ENCODE assay signal across 7 mouse cellular contexts in genomic region chr5:123169284-123169683, GRCm38 (mm10). TPM values are rescaled to one million over a fixed set of nuclear protein-coding genes. Genes with fewer than 3 reads are reported as not detected.
DNase-seq lines count a peak whose midpoint lies in the region; ATAC-seq and TF ChIP-seq lines count a peak whose summit lies in the region.

Psmd9 (plus strand) TSS chr5:123169413.

- H3K9ac ChIP-seq in ES-Bruce4 (ENCODE audit: low read depth, poor library complexity, severe bottlenecking), result no peak within 1 kb of the TSS
- H3K9ac ChIP-seq in forebrain, embryonic 13.5 days, result no peak within 1 kb of the TSS
- no peak within 1 kb of the TSS for H3K9ac ChIP-seq in hindbrain, embryonic 11.5 days (ENCODE audit: low read depth, low read length)
- no peak within 1 kb of the TSS for H3K9ac ChIP-seq in liver, embryonic 12.5 days

- no peak within 1 kb of the TSS for H3ac ChIP-seq in C2C12 (ENCODE audit: control insufficient read depth, insufficient read length, low read depth)

- no peaks in the 10 kb centered on the region for H3K9me3 ChIP-seq in ES-Bruce4 (replicated peaks; ENCODE audit: control insufficient read depth, insufficient read depth, low read length, poor library complexity, severe bottlenecking)
- H3K9me3 ChIP-seq in forebrain, embryonic 13.5 days (replicated peaks), result no peaks in the 10 kb centered on the region
- H3K9me3 ChIP-seq in hindbrain, embryonic 11.5 days (ENCODE audit: control insufficient read depth, low read length), result no peaks in the 10 kb centered on the region
- no peaks in the 10 kb centered on the region for H3K9me3 ChIP-seq in liver, embryonic 12.5 days (replicated peaks)

- H3K27me3 ChIP-seq in C2C12 (ENCODE audit: control insufficient read depth, insufficient read depth, insufficient read length), result no peaks in the 10 kb centered on the region
- H3K27me3 ChIP-seq in ES-Bruce4 (ENCODE audit: control insufficient read depth, insufficient read depth, low read length, poor library complexity, severe bottlenecking), result no peaks in the 10 kb centered on the region
- no peaks in the 10 kb centered on the region for H3K27me3 ChIP-seq in forebrain, embryonic 13.5 days
- H3K27me3 ChIP-seq in hindbrain, embryonic 11.5 days (ENCODE audit: control insufficient read depth, insufficient read depth, low read length), result no peaks in the 10 kb centered on the region
- no peaks in the 10 kb centered on the region for H3K27me3 ChIP-seq in liver, embryonic 12.5 days (replicated peaks)

- ATAC-seq in forebrain, embryonic 13.5 days, result no peak
- no peak for ATAC-seq in hindbrain, embryonic 11.5 days (ENCODE audit: low FRiP score)
- no peak for ATAC-seq in liver, embryonic 12.5 days

- no peak for TF ChIP-seq CTCF in C2C12 (IDR thresholded peaks at IDR 0.05; ENCODE audit: control insufficient read depth, insufficient read depth, insufficient read length)
- TF ChIP-seq CTCF in ES-Bruce4 (IDR thresholded peaks at IDR 0.05; ENCODE audit: low read depth, low read length), result no peak

- no peak within 1 kb of the TSS for H3K4me2 ChIP-seq in forebrain, embryonic 13.5 days
- H3K4me2 ChIP-seq in hindbrain, embryonic 11.5 days (replicated peaks; ENCODE audit: low read depth, low read length), result no peak within 1 kb of the TSS
- H3K4me2 ChIP-seq in liver, embryonic 12.5 days, result no peak within 1 kb of the TSS

- H3K4me1 ChIP-seq in ES-Bruce4 (ENCODE audit: control insufficient read depth, insufficient read depth, low read length), result no peaks in the 10 kb centered on the region
- peaks cover 12% of the 10 kb centered on the region for H3K4me1 ChIP-seq in forebrain, embryonic 13.5 days
- H3K4me1 ChIP-seq in hindbrain, embryonic 11.5 days (replicated peaks; ENCODE audit: control insufficient read depth, insufficient read depth, low read length), result no peaks in the 10 kb centered on the region; the same call in 1 of the 2 replicates
- H3K4me1 ChIP-seq in liver, embryonic 12.5 days, result peaks cover 29% of the 10 kb centered on the region

- 81% methylated on average over 5 of the region's 5 CpGs for WGBS in forebrain, embryonic 13.5 days
- 88% methylated on average over 5 of the region's 5 CpGs for WGBS in hindbrain, embryonic 11.5 days
- 69% methylated on average over 5 of the region's 5 CpGs for WGBS in liver, embryonic 12.5 days (ENCODE audit: insufficient replicate concordance)

- TF ChIP-seq EP300 in ES-Bruce4 (IDR thresholded peaks at IDR 0.05; ENCODE audit: insufficient read depth, low read depth, low read length), result no peak

- TF ChIP-seq POLR2A in ES-Bruce4 (IDR thresholded peaks at IDR 0.05; ENCODE audit: insufficient read depth, low read length), result no peak

- no peaks in the 10 kb centered on the region for H3K79me3 ChIP-seq in C2C12 (ENCODE audit: low read depth)

- no peaks in the 10 kb centered on the region for H3K79me2 ChIP-seq in C2C12 (ENCODE audit: control insufficient read depth, insufficient read depth)

- no peak within 1 kb of the TSS for H3K4me3 ChIP-seq in C2C12 (ENCODE audit: insufficient read depth, poor library complexity, severe bottlenecking)
- no peak within 1 kb of the TSS for H3K4me3 ChIP-seq in ES-Bruce4 (ENCODE audit: low read depth, low read length)
- no peak within 1 kb of the TSS for H3K4me3 ChIP-seq in forebrain, embryonic 13.5 days
- H3K4me3 ChIP-seq in hindbrain, embryonic 11.5 days (ENCODE audit: low read depth, low read length), result no peak within 1 kb of the TSS
- H3K4me3 ChIP-seq in liver, embryonic 12.5 days, result no peak within 1 kb of the TSS

- no peak for DNase-seq in hindbrain, embryonic 11.5 days (ENCODE audit: low spot score)
- DNase-seq in ovary, adult 18-20 months (ENCODE audit: low spot score), result no peak
- DNase-seq in frontal cortex, postnatal 36 days (ENCODE audit: low spot score in 2 of 2), result no peak

- H3K36me3 ChIP-seq in C2C12 (ENCODE audit: control insufficient read depth, insufficient read depth) (peaks cover 9% of the 10 kb centered on the region), ES-Bruce4 (ENCODE audit: control insufficient read depth, insufficient read depth, low read length, poor library complexity, severe bottlenecking) (peaks cover 4% of the 10 kb centered on the region; the same call in 1 of the 2 replicates)
- H3K36me3 ChIP-seq in forebrain, embryonic 13.5 days (ENCODE audit: poor library complexity, severe bottlenecking), result peaks cover 26% of the 10 kb centered on the region
- peaks cover 6% of the 10 kb centered on the region for H3K36me3 ChIP-seq in hindbrain, embryonic 11.5 days (ENCODE audit: control insufficient read depth, insufficient read depth, low read length)
- H3K36me3 ChIP-seq in liver, embryonic 12.5 days, result peaks cover 28% of the 10 kb centered on the region

- H3K27ac ChIP-seq in ES-Bruce4 (ENCODE audit: insufficient read depth, low read length), result no peak within 1 kb of the TSS
- no peak within 1 kb of the TSS for H3K27ac ChIP-seq in forebrain, embryonic 13.5 days
- no peak within 1 kb of the TSS for H3K27ac ChIP-seq in hindbrain, embryonic 11.5 days (ENCODE audit: low read depth, low read length)
- no peak within 1 kb of the TSS for H3K27ac ChIP-seq in liver, embryonic 12.5 days

TF ChIP-seq in C2C12, 6 proteins besides CTCF, POLR2A, EP300 and RAD21:
- TF ChIP-seq MYOG (IDR thresholded peaks at IDR 0.05; ENCODE audit: control insufficient read depth, extremely low read depth, insufficient read length) (no peak), FOSL1 (IDR thresholded peaks at IDR 0.05; ENCODE audit: insufficient read depth, low read length, poor library complexity, severe bottlenecking) (no peak), CEBPB (IDR thresholded peaks at IDR 0.05; ENCODE audit: low read depth) (no peak), MYOD1 (IDR thresholded peaks at IDR 0.05; ENCODE audit: control insufficient read depth, insufficient read length, low read depth) (no peak), USF1 (IDR thresholded peaks at IDR 0.05; ENCODE audit: low read depth) (no peak), MAX (IDR thresholded peaks at IDR 0.05) (no peak)

RNA-seq across cellular contexts. Expression of gene Psmd9, which starts in this region (rescaled TPM):
- 33.2 TPM for polyA plus RNA-seq in C2C12 (2012; fragmentation: generic; extraction: Trizol)
- polyA plus RNA-seq in ES-Bruce4 (2011; ENCODE audit: insufficient read depth, insufficient read length, low read depth, missing spikeins), result 24.8 TPM in 2 replicates
- polyA plus RNA-seq in forebrain, embryonic 13.5 days (2015; fragmentation: Nextera tagmentation; extraction: Ambion mirVana), result 75.5 and 77.3 TPM in 2 replicates
- 73.5 and 78.7 TPM in 2 replicates for polyA plus RNA-seq in hindbrain, embryonic 11.5 days (2014; fragmentation: Nextera tagmentation; extraction: Ambion mirVana)
- 77.4 and 77.8 TPM in 2 replicates for polyA plus RNA-seq in liver, embryonic 12.5 days (2016; fragmentation: Nextera tagmentation; extraction: Ambion mirVana)
